ENCODE assay signal across 8 mouse cellular contexts in the genomic region with DNA sequence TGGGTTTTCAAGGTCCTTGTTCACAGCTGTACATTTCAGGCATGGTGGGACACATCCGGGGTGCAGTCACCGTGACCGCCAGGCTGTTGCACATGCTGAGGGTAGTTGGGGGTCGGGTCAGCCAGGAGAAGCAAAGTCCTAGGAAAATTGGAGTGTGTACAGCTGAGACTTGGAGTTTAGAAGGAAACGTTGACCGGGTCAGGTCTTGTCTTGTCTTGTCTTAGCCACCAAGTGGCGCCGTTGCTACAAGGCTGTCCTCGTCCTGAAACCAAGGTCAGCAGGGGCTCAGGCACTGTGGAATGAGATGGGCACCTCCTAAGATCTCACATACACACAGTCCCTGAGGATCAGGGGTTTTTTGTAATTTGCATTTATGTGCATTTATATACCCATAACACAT. TPM values are rescaled to one million over a fixed set of nuclear protein-coding genes. Genes with fewer than 3 reads are reported as not detected.
A peak's percentile ranks its signal among the peaks of the same experiment; 100 is the strongest.
DNase-seq lines count a peak whose midpoint lies in the region; ATAC-seq and TF ChIP-seq lines count a peak whose summit lies in the region.

No protein-coding gene starts in this region.

- no peak for ATAC-seq in heart, embryonic 11.5 days (replicated peaks; ENCODE audit: insufficient number of reproducible peaks, low FRiP score, low TSS enrichment)
- 0 out of 2 replicates have a peak, but pooled peaks have one; percentile 48 for ATAC-seq in embryonic facial prominence, embryonic 11.5 days (replicated peaks; ENCODE audit: insufficient number of reproducible peaks, low FRiP score, low TSS enrichment, low read depth)
- ATAC-seq in heart, postnatal 0 days (ENCODE audit: insufficient read depth, low read depth), result no peak
- peak; percentile 65 for ATAC-seq in megakaryocyte-erythroid progenitor cell, adult 5-6 weeks (replicated peaks; ENCODE audit: low FRiP score, low TSS enrichment, poor library complexity, severe bottlenecking)

- no peak overlapping the region for H3K4me3 ChIP-seq in heart, embryonic 11.5 days (ENCODE audit: low read depth, low read length)
- H3K4me3 ChIP-seq in embryonic facial prominence, embryonic 11.5 days (ENCODE audit: low read depth, low read length), result no peak overlapping the region
- H3K4me3 ChIP-seq in heart, postnatal 0 days (ENCODE audit: low read depth, low read length), result no peak overlapping the region

- no peaks in the 10 kb centered on the region for H3K27me3 ChIP-seq in heart, embryonic 11.5 days (ENCODE audit: control insufficient read depth, insufficient read depth, low read length)
- H3K27me3 ChIP-seq in embryonic facial prominence, embryonic 11.5 days (ENCODE audit: control insufficient read depth, insufficient read depth, low read length), result no peaks in the 10 kb centered on the region
- no peaks in the 10 kb centered on the region for H3K27me3 ChIP-seq in heart, postnatal 0 days (ENCODE audit: control insufficient read depth, insufficient read depth, low read length)
- 0 out of 2 replicates have a peak, but pooled peaks cover 3% of the 10 kb centered on the region for H3K27me3 ChIP-seq in splenic B cell, adult 2 months (ENCODE audit: control insufficient read depth, insufficient read depth, low read length, poor library complexity, severe bottlenecking)

- TF ChIP-seq CTCF in heart, postnatal 0 days (IDR thresholded peaks at IDR 0.05; ENCODE audit: low read depth), result peak; percentile 68

- no peaks in the 10 kb centered on the region for H3K36me3 ChIP-seq in heart, embryonic 11.5 days (ENCODE audit: control insufficient read depth, insufficient read depth, low read length)
- H3K36me3 ChIP-seq in embryonic facial prominence, embryonic 11.5 days (replicated peaks; ENCODE audit: control insufficient read depth, insufficient read depth, low read depth, low read length), result no peaks in the 10 kb centered on the region; the same call in 1 of the 2 replicates
- no peaks in the 10 kb centered on the region for H3K36me3 ChIP-seq in heart, postnatal 0 days (replicated peaks; ENCODE audit: control insufficient read depth, insufficient read depth, low read length)
- H3K36me3 ChIP-seq in splenic B cell, adult 2 months (ENCODE audit: control insufficient read depth, insufficient read depth, low read length, poor library complexity, severe bottlenecking), result no peaks in the 10 kb centered on the region

- H3K27ac ChIP-seq in heart, embryonic 11.5 days (ENCODE audit: low read depth, low read length), result no peak overlapping the region
- no peak overlapping the region for H3K27ac ChIP-seq in embryonic facial prominence, embryonic 11.5 days (replicated peaks; ENCODE audit: low read depth, low read length)
- no peak overlapping the region for H3K27ac ChIP-seq in heart, postnatal 0 days (ENCODE audit: low read depth)

- TF ChIP-seq EP300 in heart, postnatal 0 days (IDR thresholded peaks at IDR 0.05; ENCODE audit: low read depth), result no peak

- H3K4me2 ChIP-seq in heart, embryonic 11.5 days, result no peak overlapping the region
- no peak overlapping the region for H3K4me2 ChIP-seq in embryonic facial prominence, embryonic 11.5 days (ENCODE audit: low read depth, low read length)
- H3K4me2 ChIP-seq in heart, postnatal 0 days (ENCODE audit: low read depth, low read length), result no peak overlapping the region

- 8% methylated on average over 9 of the region's 9 CpGs for WGBS in heart, embryonic 11.5 days (ENCODE audit: insufficient replicate concordance)
- WGBS in embryonic facial prominence, embryonic 11.5 days, result 3% methylated on average over 9 of the region's 9 CpGs
- 7% methylated on average over 9 of the region's 9 CpGs for WGBS in heart, postnatal 0 days

- no peak overlapping the region for H3K9ac ChIP-seq in heart, embryonic 11.5 days (ENCODE audit: low read depth, low read length)
- H3K9ac ChIP-seq in embryonic facial prominence, embryonic 11.5 days (replicated peaks; ENCODE audit: low read length), result no peak overlapping the region
- H3K9ac ChIP-seq in heart, postnatal 0 days (replicated peaks; ENCODE audit: low read depth, low read length), result no peak overlapping the region

- DNase-seq in heart, adult 11 months, result peak; percentile 87
- DNase-seq in adrenal gland, postnatal 14 days, result peak; percentile 75
- peak; percentile 82 for DNase-seq in embryonic facial prominence, embryonic 11.5 days (ENCODE audit: low spot score)
- DNase-seq in heart, postnatal 0 days (ENCODE audit: low spot score), result peak; percentile 39
- peak; percentile 58 to 76 for DNase-seq in kidney, postnatal 36 days
- DNase-seq in splenic B cell, adult 2 months (ENCODE audit: low read depth, low spot score), result peak; percentile 34

- H3K4me1 ChIP-seq in heart, embryonic 11.5 days (ENCODE audit: control insufficient read depth, insufficient read depth, low read length), result no peaks in the 10 kb centered on the region
- no peaks in the 10 kb centered on the region for H3K4me1 ChIP-seq in embryonic facial prominence, embryonic 11.5 days (ENCODE audit: control insufficient read depth, insufficient read depth, low read length)
- H3K4me1 ChIP-seq in heart, postnatal 0 days (ENCODE audit: control insufficient read depth, insufficient read depth), result no peaks in the 10 kb centered on the region

- no peaks in the 10 kb centered on the region for H3K9me3 ChIP-seq in heart, embryonic 11.5 days (replicated peaks; ENCODE audit: control insufficient read depth, low read length)
- no peaks in the 10 kb centered on the region for H3K9me3 ChIP-seq in embryonic facial prominence, embryonic 11.5 days (replicated peaks; ENCODE audit: control insufficient read depth, low read length)
- no peaks in the 10 kb centered on the region for H3K9me3 ChIP-seq in heart, postnatal 0 days (replicated peaks; ENCODE audit: control insufficient read depth, low read length)

RNA-seq across cellular contexts. Expression of gene Cdk15, which starts 9.1 kb away (rescaled TPM):
- 0.50 TPM in 1 of 2 replicates, not detected in the other for polyA plus RNA-seq in heart, embryonic 11.5 days (2014; fragmentation: Nextera tagmentation; extraction: Ambion mirVana)
- total RNA-seq in adrenal gland, postnatal 14 days (2021), result not detected in 2 replicates
- polyA plus RNA-seq in embryonic facial prominence, embryonic 11.5 days (2014; fragmentation: Nextera tagmentation; extraction: Ambion mirVana), result 0.64 and 0.79 TPM in 2 replicates
- total RNA-seq in heart, postnatal 0 days (2014; rRNA removed; ENCODE audit: low replicate concordance), result 1.0 TPM in 1 of 2 replicates, not detected in the other
- polyA plus RNA-seq in heart, postnatal 0 days (2015; fragmentation: Nextera tagmentation; extraction: Ambion mirVana), result 0.14 TPM in 1 of 2 replicates, not detected in the other
- not detected in 2 replicates for total RNA-seq in megakaryocyte-erythroid progenitor cell, adult 5-6 weeks (2014; fragmentation: Nextera tagmentation)
- not detected in 2 replicates for total RNA-seq in megakaryocyte-erythroid progenitor cell, adult 5-6 weeks (2017)

RNA-seq across cellular contexts. Expression of gene Als2, which starts 10.6 kb away (rescaled TPM):
- polyA plus RNA-seq in heart, embryonic 11.5 days (2014; fragmentation: Nextera tagmentation; extraction: Ambion mirVana), result 10.1 and 13.3 TPM in 2 replicates
- total RNA-seq in adrenal gland, postnatal 14 days (2021), result 13.2 and 14.4 TPM in 2 replicates
- 12.3 and 13.3 TPM in 2 replicates for polyA plus RNA-seq in embryonic facial prominence, embryonic 11.5 days (2014; fragmentation: Nextera tagmentation; extraction: Ambion mirVana)
- total RNA-seq in heart, postnatal 0 days (2014; rRNA removed; ENCODE audit: low replicate concordance), result 9.7 and 20.2 TPM in 2 replicates
- polyA plus RNA-seq in heart, postnatal 0 days (2015; fragmentation: Nextera tagmentation; extraction: Ambion mirVana), result 2.7 and 2.9 TPM in 2 replicates
- total RNA-seq in megakaryocyte-erythroid progenitor cell, adult 5-6 weeks (2014; fragmentation: Nextera tagmentation), result 6.7 and 8.9 TPM in 2 replicates
- 5.2 and 9.2 TPM in 2 replicates for total RNA-seq in megakaryocyte-erythroid progenitor cell, adult 5-6 weeks (2017)

Comparison
In these comparisons a context has a peak if more than half of its experiments do, and no peak if none do; other contexts are left out.
1. DNase-seq: peak in every context shown above with its lines; median percentile 87 in heart, adult 11 months; 82 in embryonic facial prominence, embryonic 11.5 days; 75 in adrenal gland, postnatal 14 days; 67 in kidney, postnatal 36 days; 39 in heart, postnatal 0 days; 34 in splenic B cell, adult 2 months.
2. ATAC-seq: peak in embryonic facial prominence, embryonic 11.5 days (single experiment) and megakaryocyte-erythroid progenitor cell, adult 5-6 weeks (single experiment); none in heart, embryonic 11.5 days (single experiment) and heart, postnatal 0 days (single experiment).